Mouse (Mus musculus) liver, adult 2 months (tissue): ENCODE measurements around the gene Vwa8.

Source experiments
- CTCF ChIP-seq: fragments of 200-500 bp; IDR thresholded peaks from 2 replicates; pipeline ENCODE4 v1.5.1; 2011; ENCODE audit warnings: low read depth, low read length, control low read depth
- POLR2A ChIP-seq: fragments of 200-500 bp; IDR thresholded peaks from 2 replicates; pipeline ENCODE4 v1.6.1; 2011; ENCODE audit warnings: low read length, control low read depth; ENCODE audit not compliant: insufficient read depth; ENCODE audit errors: extremely low read depth

GRCm38 (mm10) chr14:79164334-79164733, 315.5 kb downstream of the Vwa8 start:
- TF ChIP-seq POLR2A (no peak), CTCF (no peak)
